Mouse (Mus musculus) CD4-positive helper T cell, adult 2 months (primary cell): ENCODE measurements around the gene Blzf1.

ENCODE experiments used
- DNase-seq: peaks from one replicate; pipeline ENCODE4 v3.0.0-alpha.2; 2012; ENCODE audit warnings: low read depth, missing footprints, low spot score

The Blzf1 gene

DNA sequence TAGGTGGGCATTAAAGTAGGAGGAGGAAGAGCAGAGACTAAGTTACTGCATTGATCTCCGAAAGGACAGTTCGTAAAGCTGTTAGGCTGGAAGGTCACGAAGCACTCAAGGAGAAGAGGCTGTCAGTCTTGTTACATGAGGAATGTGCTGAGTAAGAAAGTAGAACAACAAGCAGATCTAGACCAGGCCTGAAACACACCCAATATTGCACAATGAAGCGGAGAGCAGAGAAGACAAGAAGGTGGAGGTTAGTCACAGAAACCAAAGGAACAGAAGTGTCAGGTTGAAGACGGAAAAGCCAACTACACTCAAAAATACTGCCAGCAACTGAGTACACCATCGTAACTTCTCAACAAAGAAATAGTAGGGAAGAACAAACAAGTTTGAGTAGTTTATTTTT lies 13.2 kb downstream of the Blzf1 start:
- DNase-seq: no peak

DNA sequence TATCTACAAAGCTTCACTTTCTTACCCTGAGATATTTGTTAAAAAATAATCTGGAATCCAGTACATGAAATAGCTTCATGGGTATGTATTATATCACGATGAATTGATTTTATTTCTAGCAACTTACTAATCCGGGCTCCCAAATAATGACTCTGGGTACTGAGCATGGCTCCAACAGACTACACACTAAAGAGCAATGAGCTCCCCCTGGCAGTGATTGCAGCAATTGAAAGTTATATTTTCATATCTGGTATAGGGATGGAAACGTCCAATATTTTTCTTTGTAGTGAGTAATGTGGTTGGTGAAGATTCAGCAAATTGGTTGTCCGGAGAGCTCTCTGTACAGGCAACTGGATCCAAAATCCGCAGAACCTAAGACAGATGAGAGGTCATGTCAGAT lies 15.2 kb downstream of the Blzf1 start:
- no peak for DNase-seq

DNA sequence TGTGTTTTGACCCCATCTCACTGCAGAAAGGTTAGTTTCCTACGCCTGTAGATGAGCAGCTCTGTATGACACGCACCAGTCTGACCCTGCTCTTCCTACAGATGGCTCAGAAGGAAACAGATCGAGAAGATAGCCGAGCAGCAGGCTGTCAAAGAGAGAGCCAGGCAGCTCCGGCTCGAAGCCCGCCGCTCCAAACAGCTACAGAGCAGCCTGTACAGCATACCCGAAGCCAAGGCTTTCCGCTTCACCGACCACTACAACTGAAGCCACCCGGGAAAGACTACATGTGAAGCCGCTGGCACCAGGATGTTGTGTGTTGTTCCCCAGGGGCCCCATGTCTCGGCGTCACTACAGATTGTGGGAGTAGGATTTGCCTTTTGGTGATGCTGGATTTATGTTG lies 19.9 kb downstream of the Blzf1 start:
- no peak for DNase-seq

DNA sequence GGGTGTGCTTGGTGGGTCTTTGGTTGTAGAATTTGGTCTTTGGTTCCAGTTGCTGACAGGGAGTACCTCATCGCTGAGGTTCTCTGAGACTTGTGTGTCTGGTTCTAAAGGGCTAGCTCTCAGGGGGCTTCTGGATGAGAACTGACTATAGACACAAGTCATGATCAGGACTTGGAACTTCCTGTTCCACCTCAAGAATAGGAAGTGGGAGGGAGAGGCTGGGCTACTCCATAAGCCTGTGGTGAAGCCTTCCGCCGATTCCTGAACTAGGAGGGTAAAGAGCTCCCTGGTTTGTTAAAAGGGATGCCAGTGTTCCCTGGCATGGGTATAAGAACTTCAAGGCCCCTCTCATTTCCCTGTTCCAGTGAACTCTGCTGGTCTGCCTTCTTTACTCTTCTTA lies 23.3 kb downstream of the Blzf1 start:
- DNase-seq: no peak

DNA sequence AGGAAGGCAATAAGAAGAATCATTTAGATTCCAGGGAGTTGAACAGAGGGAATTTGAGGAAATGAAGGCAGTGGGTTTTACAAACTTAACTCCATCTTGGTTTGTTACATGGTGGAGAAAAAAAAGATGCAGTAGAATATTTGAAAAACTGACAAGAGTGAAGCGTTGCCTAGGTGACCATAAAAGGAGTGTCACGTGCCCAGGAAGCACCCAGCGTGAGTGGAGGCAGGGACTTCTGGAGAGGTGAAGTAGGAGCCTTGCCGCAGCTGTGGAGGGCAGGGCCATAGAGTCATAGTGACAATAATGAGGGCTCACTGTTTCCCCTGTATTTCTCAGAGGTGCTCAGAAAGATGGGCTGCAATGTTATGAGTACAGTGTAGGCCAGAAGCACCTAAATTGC lies 28.0 kb downstream of the Blzf1 start:
- no peak for DNase-seq

DNA sequence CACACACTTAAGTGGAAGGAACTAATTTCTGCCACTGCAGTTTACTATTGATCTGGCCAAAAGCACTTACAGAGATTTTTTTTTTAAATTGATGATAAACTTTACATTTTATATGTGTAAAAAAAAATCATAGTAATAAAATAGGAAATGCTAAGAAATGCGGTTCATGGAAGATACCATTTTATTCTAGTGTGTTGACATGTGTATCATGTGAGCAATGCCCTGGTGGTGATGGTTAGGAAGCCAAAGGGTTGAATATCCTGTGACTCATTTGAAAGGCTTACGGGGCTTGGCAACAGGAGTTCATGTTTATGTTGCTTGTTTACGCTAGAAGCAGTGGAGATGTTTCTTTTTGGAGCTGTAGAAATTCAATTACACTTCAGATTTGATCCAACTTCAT lies 30.7 kb downstream of the Blzf1 start:
- DNase-seq: no peak

DNA sequence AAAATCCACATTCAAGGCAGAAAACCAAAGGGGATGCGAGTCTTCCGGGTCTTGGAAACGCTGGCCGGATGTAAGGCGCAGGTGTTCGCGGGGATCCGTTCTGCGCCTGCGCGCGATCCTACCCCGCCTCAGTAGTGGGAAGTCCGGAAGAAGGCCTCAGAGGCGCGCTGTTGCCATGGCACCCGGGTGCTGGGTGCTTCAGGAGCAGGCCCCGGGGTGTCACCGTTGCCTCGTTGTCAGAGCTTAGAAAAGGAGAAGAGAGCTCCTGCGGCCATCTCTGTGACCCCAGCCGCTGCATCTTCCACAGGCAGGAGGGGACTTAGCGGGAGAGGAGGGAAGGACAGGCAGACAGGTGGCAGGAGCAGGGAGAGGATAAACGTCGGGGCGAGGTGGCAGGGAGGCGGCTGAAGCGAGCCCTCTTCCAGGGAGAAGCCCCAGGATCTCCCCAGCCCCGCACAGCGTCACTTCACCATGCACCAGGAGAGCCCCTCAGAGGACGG lies 31.8 kb downstream of the Blzf1 start, which contains the start of gene Ccdc181:
Gene Ccdc181 (plus strand): TSS at position 131 of the 500 bp plus-strand sequence.
- DNase-seq: peak; percentile 96

DNA sequence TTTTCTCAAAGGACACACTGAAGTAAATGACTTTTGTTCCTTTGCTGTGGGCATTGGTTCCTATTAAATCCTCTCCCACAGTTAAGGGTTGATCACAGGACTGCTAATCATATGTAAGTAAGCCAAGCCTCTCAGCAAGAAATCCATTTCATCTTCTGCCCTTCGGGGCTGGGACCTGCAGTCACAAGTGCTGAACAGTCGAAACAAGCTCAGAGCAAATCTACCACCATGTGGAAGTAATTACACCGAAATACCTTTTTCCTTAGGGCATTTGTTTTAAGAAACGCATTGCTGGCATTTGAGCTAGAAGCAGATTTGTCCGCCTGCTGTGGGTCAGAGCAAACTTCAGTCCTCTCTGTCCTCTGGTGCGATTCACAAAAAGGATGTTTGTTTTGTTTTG lies 33.6 kb downstream of the Blzf1 start:
- no peak for DNase-seq

DNA sequence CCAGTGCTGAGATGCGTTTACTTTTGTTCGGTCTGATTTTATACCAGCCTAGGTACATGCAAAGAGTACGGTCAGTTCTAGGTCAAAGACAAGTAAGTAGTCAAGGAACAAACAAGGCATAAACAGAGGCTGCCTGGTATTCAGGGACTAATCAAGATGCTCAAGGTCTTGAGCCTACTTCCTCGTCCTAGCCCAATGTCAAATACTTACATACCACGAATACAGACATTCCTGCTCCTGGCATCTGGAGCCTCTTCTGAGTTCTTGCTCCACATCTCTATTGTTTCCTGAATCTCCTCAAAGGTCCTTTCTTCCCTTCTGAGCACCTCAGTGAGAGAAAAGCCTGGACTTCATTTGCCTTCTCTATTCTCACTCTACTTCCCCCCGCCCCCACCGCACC lies 36.3 kb downstream of the Blzf1 start:
- no peak for DNase-seq

DNA sequence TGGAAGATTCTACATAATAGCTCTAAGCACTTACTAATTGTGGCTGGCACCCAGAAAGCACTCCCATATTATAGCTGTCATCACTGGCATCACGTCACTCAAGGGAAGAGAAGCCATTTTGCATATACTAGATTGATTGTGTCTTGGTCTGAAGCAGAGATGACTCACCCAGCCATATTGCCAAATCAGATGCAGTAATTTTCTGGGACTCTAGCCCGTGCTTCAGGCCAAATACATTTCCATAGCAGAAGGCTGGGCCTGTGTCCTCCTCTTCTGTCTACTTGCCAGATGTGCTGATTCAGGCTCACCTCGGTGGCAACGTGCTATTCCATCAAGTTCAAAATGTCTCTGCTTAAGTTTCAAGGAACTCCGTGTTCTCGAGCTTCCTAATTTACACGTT lies 45.7 kb downstream of the Blzf1 start:
- DNase-seq: no peak

DNA sequence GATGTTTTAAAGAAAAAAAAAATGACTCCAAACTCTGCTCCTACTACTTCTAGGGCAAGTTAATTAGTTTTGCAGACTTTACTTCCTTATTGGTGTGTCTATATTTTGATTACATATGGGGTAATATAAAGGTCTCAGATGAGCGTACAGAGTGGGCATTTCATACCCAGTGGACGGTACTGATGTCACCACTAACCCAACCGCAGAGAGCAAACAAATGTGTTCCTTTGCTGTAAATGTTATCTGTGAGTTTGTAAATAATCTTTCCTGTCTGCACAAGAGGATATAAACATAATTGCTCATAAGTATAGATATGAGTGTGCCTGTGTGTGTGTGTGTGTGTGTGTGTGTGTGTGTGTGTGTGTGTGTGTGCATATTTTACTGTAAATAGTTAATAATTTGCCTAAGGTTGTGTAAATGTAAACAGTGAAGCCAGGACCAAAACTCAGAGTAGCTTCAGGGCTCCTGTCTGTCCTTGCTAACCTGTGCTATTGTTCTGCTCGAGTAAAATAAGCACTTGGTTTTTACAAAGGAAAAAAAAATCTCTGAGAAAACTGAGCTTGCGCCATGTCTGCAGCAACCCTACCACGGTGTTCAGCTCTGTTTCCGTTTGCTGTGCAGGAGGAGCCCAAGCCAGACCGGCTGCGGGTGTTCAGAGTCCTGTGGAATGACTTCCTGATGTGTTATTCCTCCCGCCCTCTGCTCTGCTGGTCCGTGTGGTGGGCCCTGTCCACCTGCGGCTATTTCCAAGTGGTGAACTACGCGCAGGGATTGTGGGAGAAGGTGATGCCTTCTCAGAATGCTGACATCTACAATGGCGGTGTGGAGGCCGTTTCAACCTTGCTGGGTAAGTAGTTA lies 46.9 kb downstream of the Blzf1 start:
- DNase-seq: no peak

DNA sequence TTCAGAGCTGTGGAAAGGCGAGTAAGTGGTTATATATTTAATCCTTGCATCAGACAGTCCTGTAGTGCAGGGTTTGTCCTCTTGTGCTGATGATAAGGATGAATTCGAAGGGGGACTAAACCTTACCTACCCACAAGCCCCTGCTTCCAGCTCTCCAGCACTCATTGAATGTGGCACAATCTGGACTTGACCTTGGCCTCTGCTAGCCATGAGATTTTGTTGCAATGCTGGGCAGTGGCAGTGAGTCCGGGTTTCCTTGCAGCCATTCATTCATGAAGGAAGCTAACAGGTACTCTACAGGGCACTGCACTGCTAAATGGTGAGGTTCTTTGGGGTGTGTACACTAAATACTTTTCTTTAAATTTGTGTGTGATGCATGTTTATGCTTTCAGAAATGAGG lies 52.5 kb downstream of the Blzf1 start:
- no peak for DNase-seq

DNA sequence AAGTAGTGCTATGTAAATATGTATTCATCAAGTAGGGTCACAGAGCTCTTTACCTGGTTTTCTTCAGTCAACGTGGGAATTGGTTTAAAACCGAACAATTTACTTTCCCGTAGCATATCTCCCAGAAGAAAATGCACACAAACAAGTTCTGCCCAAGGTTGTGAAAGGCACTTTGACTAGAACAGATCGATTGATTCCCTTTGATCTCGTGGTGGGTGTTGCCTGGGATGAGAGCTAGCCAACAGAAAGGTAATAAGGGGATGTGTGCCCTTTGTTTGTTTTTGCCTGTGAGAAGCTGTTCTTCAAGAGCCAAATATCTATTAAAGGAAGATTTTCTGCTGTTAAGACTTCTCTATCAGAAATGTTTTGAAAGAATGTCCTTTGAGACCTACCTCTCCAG lies 54.7 kb downstream of the Blzf1 start:
- no peak for DNase-seq

DNA sequence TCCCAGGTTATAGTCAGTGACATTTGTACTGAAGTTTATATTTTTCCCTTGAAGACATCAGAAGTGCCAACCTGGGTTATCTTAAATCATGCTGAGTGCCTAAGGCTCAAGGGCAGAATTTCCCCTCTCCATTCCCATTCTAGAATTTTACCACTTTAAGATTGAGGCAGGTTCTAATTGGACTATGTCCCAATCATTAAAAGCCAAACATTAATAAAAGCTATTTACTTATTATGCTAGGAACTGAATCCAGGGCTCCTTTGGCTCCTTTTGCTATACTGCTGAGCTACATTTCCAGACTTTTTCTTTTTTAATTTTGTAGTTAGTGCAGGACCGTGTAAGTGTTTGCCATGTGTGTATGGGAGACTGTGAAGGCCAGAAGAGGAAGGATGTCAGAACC lies 55.9 kb downstream of the Blzf1 start:
- no peak for DNase-seq

DNA sequence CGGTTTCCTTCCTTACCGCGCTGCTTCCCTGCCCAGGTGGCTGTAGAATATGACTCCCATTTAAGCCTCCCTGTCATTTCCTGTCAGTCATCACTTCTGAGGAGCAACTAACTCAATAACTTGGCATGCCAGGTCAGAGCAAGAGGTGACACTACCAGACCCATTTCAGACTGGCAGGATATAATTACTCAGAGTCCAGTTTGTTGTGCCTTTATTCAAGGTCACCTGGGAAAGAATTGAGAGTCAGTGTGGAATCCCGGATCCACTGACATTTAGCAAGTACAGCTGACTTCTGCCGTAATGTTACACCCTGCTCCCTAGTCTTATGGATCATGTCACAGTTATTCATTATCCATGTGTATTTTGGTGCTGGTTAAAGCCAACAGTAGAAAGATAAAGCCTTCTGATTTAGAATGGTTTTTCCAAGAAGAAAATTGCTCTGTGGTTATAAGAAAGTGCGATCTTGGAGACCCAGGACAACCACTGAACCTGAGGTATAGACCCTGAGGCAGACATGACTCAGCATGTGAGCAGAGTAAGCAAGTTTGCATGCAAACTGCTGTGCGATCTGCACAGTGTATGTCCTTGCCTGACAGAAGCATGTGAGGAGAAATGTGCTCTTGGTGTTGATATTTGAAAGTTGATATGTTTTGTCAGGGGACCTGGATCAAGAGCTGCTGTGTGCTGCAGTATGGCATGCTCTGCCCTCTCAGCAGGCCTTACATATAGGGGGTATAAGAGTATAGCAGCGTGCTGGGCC lies 56.7 kb downstream of the Blzf1 start:
- no peak for DNase-seq

DNA sequence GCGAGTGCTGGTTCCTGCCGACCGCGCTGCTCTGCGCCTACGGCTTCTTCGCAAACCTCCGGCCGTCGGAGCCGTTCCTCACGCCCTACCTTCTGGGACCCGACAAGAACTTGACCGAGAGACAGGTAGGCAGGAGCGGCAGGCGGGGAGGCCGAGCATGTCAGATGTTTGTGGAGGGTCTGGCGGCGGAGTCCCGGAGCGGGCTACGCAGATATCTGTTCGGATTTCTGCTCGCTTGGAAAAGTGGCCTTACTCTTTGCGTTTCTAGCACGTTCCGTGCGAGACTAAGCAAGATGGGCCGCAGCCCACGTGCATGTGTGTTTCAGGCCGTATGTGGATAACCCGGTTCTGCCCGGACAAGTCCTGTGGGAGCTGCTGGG lies 58.0 kb downstream of the Blzf1 start:
- no peak for DNase-seq

DNA sequence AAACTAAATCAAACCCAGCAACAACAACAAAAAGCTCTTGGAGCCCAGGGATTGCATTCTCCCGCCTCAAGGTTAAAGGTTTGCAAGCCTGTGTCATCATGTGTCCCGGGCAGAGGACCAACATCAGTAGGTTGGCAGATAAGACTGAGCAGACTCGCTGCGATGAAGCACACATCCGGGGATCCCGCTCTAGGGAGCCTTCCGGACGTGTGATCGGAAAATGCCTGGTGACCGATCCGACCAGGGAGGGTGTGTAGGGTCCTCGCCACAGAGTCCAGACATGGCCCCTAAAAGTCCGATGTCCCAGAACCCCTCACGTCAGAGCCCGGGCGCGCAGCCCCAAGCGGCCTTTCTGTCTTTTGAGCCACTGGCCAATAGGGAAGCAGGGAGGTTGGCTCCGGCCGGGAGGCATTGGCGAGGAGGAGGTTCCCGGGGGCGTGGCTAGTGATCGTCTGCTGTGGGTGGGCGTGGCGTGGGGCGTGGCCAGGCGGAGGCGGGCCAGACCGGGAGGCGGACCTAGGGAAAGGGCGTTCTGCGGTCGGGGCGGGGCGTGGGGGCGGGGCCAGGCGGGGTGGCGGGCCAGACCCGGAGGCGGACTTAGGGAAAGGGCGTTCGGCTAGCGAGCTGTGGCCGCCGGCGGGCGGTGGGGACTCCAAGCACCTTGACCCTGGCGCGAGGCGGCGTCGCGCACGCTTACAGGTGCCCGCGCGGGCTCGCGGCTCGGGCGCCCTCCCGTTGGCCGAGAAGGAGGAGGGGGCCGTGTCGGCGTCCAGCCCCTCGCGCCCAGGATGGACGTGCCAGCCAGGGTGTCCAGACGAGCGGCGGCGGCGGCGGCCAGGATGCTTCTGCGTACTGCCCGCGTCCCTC lies 58.6 kb downstream of the Blzf1 start, which contains the start of gene Slc19a2:
Gene Slc19a2 (plus strand): TSS at position 582 of the 867 bp plus-strand sequence.
- DNase-seq: peak; percentile 96

DNA sequence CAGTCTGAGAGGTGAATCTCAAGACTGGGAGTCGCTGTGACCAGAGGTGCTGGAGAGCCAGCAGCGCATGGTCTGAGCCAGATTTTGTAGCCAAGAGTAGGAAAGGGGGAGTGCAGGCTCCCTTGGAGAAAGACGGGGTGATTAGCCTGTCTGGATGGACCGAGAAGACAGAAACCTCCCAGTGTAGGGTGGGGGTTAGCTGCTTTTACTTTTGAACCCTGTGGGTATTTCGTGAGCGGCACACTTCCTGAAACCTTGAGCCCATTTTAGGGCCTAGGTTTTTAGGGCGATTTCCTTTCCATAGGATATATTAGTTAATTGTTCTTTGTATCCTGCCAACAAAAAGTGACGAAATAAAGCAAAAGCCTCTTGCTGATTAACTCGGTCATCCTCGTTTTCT lies 59.3 kb downstream of the Blzf1 start:
- no peak for DNase-seq

DNA sequence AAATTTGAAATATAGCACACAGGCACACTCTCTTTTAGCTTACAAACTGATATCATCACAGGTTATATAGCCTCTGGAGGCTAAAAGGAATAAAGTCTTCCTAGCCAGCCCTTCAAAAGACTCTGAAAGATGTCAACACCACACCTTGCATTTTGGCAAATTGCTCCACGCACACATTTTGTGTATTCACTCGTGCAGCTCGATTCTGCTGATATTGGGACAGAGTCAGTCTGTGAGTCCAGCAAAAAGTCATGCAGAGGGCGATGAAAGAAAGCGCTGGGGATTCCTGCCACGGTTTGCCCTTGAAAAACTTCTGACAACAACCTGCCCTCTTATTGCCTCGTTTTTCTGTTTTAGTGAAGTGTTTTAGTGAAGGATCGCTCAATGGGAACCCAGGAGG lies 59.8 kb downstream of the Blzf1 start:
- no peak for DNase-seq

DNA sequence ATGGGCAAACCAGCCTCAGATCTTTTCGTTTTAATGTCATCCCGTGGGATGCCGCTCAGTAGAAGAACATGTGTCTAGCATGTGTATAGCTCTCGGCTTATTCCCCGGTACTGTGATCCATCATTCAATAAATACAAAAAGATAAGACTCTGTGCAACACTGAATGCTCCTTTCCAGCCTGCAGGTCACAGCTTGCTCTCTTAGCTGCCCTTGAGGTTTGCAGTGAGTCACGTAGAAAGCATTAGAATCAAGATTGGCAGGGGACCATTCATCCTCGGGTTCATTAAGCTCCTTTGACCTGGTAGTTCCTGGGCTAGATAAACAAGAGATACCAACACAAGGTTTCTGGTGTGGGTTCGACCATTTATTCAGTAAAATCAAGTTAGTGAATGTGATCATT lies 64.5 kb downstream of the Blzf1 start:
- DNase-seq: no peak

DNA sequence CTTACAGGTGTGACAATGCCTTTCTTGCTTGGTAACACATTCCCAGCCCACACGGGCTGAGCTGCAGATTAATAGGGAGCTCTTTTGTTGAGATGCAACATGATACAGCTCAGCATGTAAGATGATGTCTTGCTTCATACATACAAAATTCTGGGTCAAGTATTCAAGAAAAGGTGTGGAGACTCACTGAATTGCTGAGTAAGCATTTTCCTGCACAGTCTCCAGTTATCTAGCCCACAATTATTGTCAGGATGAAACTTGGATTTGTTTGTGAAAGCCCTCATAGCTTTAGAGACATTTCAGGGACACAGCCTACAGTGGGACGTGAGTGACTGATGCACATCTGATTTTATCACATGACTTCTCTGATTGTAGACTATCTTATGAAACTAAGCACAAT lies 65.8 kb downstream of the Blzf1 start:
- DNase-seq: no peak
